Mouse (Mus musculus) CH12.LX (cell line): ENCODE results near the gene Dupd1. TPM values are rescaled to one million over a fixed set of nuclear protein-coding genes. Genes with fewer than 3 reads are reported as not detected.

ENCODE experiments used
- DNase-seq: peaks from one replicate; pipeline ENCODE4 v3.0.0-alpha.2; 2013; ENCODE audit errors: extremely low read depth
- H3K27ac ChIP-seq: 2 replicates; pipeline ENCODE4 v1.5.1; 2012; ENCODE audit warnings: low read depth, mild to moderate bottlenecking, control low read depth, moderate library complexity; ENCODE audit not compliant: insufficient read depth
- H3K27me3 ChIP-seq: replicated peaks from 2 replicates; pipeline ENCODE3; 2012; ENCODE audit warnings: inconsistent platforms
- H3K36me3 ChIP-seq, 2 experiments: replicated peaks in 1 of 2; 2 replicates each; pipeline versions ENCODE3 to v1.6.1; 2012; ENCODE audit warnings: inconsistent platforms in 1 of 2, low read length in 1 of 2, mild to moderate bottlenecking in 1 of 2, mixed read lengths in 1 of 2, moderate library complexity in 1 of 2; ENCODE audit not compliant: control insufficient read depth in 1 of 2, insufficient read depth in 1 of 2
- H3K4me1 ChIP-seq, 2 experiments: 2 replicates each; pipeline ENCODE4 v1.6.1; 2012; ENCODE audit warnings: inconsistent platforms in 1 of 2, moderate library complexity in 1 of 2; ENCODE audit not compliant: insufficient read depth in 2 of 2, control insufficient read depth in 1 of 2
- H3K4me2 ChIP-seq: 2 replicates; pipeline ENCODE4 v1.6.1; 2012; ENCODE audit warnings: low read depth, mild to moderate bottlenecking, control low read depth; ENCODE audit not compliant: poor library complexity, insufficient read depth, severe bottlenecking
- H3K4me3 ChIP-seq, 3 experiments: fragments of 150-350 bp in 1 of 3; sonication (generic) in 1 of 3; replicated peaks in 1 of 3; 2 replicates each; pipeline versions ENCODE3 to v1.5.1; 2011 to 2012; ENCODE audit warnings: low read depth in 2 of 3, low read length in 2 of 3, mild to moderate bottlenecking in 2 of 3, moderate library complexity in 2 of 3, control low read depth in 1 of 3, improper control_type of control experiment in 1 of 3, inconsistent platforms in 1 of 3, mixed read lengths in 1 of 3; ENCODE audit not compliant: poor library complexity in 1 of 3
- H3K79me2 ChIP-seq: replicated peaks from 2 replicates; pipeline ENCODE4 v1.6.1; 2012; ENCODE audit warnings: mild to moderate bottlenecking, moderate library complexity; ENCODE audit not compliant: control insufficient read depth, poor library complexity, insufficient read depth, severe bottlenecking; ENCODE audit errors: extremely low read depth
- H3K9ac ChIP-seq: 2 replicates; pipeline ENCODE4 v1.6.1; 2012; ENCODE audit warnings: low read depth, mild to moderate bottlenecking, control low read depth, moderate library complexity; ENCODE audit not compliant: insufficient read depth
- H3K9me3 ChIP-seq: replicated peaks from 2 replicates; pipeline ENCODE3; 2012; ENCODE audit warnings: low read length, inconsistent platforms, mixed read lengths
- CHD2 ChIP-seq: IDR thresholded peaks from 2 replicates; pipeline ENCODE4 v1.6.1; 2011; ENCODE audit warnings: low read length, improper control_type of control experiment
- CTCF ChIP-seq, 2 experiments: IDR thresholded peaks in 1 of 2; conservative IDR thresholded peaks in 1 of 2; 2 replicates each; pipeline ENCODE4 v1.5.1; 2011 to 2012; ENCODE audit warnings: low read depth in 2 of 2, low read length in 2 of 2, improper control_type of control experiment in 1 of 2, inconsistent platforms in 1 of 2, mild to moderate bottlenecking in 1 of 2, moderate library complexity in 1 of 2
- E2F4 ChIP-seq: IDR thresholded peaks from 2 replicates; pipeline ENCODE4 v1.6.1; 2011; ENCODE audit warnings: low read depth, low read length, improper control_type of control experiment; ENCODE audit not compliant: insufficient replicate concordance
- ELF1 ChIP-seq: IDR thresholded peaks from 2 replicates; pipeline ENCODE4 v1.6.1; 2014; ENCODE audit warnings: low read depth, mild to moderate bottlenecking, inconsistent platforms, low read length, improper control_type of control experiment
- ETS1 ChIP-seq: conservative IDR thresholded peaks from 2 replicates; pipeline ENCODE4 v1.6.1; 2012; ENCODE audit warnings: low read depth, mild to moderate bottlenecking, inconsistent platforms, low read length, improper control_type of control experiment, moderate library complexity
- HCFC1 ChIP-seq: IDR thresholded peaks from 2 replicates; pipeline ENCODE4 v1.6.1; 2012; ENCODE audit warnings: low read depth, mild to moderate bottlenecking, inconsistent platforms, low read length, improper control_type of control experiment
- IRF4 ChIP-seq: IDR thresholded peaks from 2 replicates; pipeline ENCODE4 v1.6.1; 2014; ENCODE audit warnings: low read depth, mild to moderate bottlenecking, inconsistent platforms, low read length, improper control_type of control experiment
- JUND ChIP-seq: conservative IDR thresholded peaks from 2 replicates; pipeline ENCODE4 v1.6.1; 2011; ENCODE audit warnings: low read depth, low read length, improper control_type of control experiment
- MAFK ChIP-seq: IDR thresholded peaks from 2 replicates; pipeline ENCODE4 v1.6.1; 2011; ENCODE audit warnings: low read length, improper control_type of control experiment; ENCODE audit not compliant: insufficient replicate concordance
- POLR2AphosphoS2 ChIP-seq: IDR thresholded peaks from 2 replicates; pipeline ENCODE4 v1.6.1; 2011; ENCODE audit warnings: low read depth, low read length, improper control_type of control experiment
- USF2 ChIP-seq: conservative IDR thresholded peaks from 2 replicates; pipeline ENCODE4 v1.6.1; 2011; ENCODE audit warnings: low read depth, low read length, improper control_type of control experiment
- dilution Hi-C: fragments of 300-500 bp; cut with MboI; formaldehyde crosslinking; loops from 2 replicates; pipeline ENCODE4 v1.14.3; 2020; ENCODE audit warnings: low sequenced_read_pairs; ENCODE audit not compliant: extremely low pct_unique_long_range_greater_than_20kb, extremely low pct_ligation_motif_present
- in situ Hi-C: fragments of 300-500 bp; cut with MboI; formaldehyde crosslinking; loops from 3 replicates; pipeline ENCODE4 v1.14.3; 2019; ENCODE audit warnings: low sequenced_read_pairs, low pct_ligation_motif_present, low pct_unique_long_range_greater_than_20kb, mixed read lengths
- polyA plus RNA-seq: library from polyadenylated mRNA; unstranded; fragments of >175 nt; gene quantifications from 2 replicates; pipeline ENCODE4 v1.2.1, GENCODE M21; 2012; ENCODE audit warnings: low read depth; ENCODE audit not compliant: insufficient read length
- total RNA-seq, 2 experiments: library from RNA; depleted of rRNA; stranded (reverse); fragments of 300-350 nt in 1 of 2; fragments of >200 nt in 1 of 2; gene quantifications; 2 replicates each; pipeline ENCODE4 v1.2.3; 2012 to 2014

The Dupd1 gene
- total and polyA plus RNA-seq, 3 experiments = not detected

DNA sequence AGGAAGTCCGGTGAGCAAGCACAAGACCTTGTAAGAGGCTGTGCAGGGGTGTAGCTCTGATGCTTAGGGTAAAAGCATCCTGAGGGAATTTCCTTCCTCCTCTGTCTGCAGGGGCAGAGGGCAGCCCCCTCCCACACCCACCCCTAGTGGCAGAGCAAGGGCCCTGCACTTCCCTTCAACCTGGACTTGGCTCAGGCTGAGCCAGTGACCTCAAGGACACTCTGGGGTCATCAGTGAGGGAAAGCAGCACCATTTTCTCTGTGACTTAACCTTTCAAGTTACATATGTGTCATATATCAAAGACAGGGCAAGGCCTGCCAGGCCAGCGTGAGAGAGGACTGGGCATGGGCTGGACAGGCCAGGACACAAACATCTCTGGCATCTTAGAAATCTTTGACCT lies 4.8 kb downstream of the Dupd1 start:
- Histone ChIP-seq H3K79me2 (no peaks in the 10 kb centered on the region), H3K27ac (no peak overlapping the region), H3K9me3 (no peaks in the 10 kb centered on the region), H3K4me3 (no peak overlapping the region), H3K9ac (no peak overlapping the region), H3K4me1 (peaks cover 0 to 10% of the 10 kb centered on the region in 2 experiments; a peak in 2 of 4 replicates), H3K36me3 (no peaks in the 10 kb centered on the region), H3K4me2 (no peak overlapping the region), H3K27me3 (no peaks in the 10 kb centered on the region)
- in situ Hi-C loops (no loop called here), dilution Hi-C loops (no loop called here)
- DNase-seq = no peak
- TF ChIP-seq CTCF (conservative IDR thresholded peaks at IDR 0.05 in 1 of 2, IDR thresholded peaks at IDR 0.05 in 1 of 2; ENCODE audit: low read depth in 2 of 2, low read length in 2 of 2) (peak in 1 of 2 experiments; percentile 29; a peak in 1 of 4 replicates), HCFC1 (no peak)

DNA sequence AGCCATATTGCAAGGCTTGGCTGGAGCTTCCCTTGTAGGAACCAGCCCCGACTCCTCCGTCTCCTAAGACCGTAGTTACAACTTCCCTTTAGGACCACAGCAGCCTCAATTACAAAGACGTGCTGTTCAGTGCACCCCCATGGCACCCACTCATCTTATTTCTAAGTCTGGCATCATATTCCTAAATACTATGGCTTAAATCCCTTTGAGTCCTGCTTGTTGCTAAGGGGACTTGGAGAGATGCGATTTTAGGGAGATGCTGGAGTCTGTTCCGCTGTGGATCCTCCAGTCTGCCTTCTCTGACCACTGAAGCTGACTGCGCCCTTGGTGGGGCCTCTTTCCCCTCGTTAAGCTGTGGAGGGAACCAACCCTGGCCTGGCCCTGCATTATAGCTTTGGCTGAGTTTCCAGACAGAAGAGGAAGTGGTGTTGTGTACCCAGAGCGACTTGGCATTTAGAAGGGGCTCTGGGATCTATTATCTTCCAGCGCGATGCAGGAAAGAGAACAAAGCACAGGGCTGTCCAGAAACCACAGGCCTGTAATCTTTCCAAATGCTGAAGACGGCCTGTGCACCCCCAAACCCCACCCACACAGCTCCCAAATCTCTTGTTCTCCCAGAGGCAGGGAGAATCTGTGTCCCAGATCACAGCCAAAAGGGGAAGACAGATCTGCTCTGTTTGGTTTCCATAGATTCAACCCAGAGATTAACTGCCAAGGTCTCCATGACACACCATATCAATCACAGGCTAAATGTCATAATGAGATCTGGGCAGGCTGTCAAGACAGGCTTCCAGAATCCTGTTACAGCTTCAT lies 7.4 kb downstream of the Dupd1 start:
- no peaks in the 10 kb centered on the region for H3K79me2 ChIP-seq
- H3K4me2 ChIP-seq = no peak overlapping the region
- no peak for TF ChIP-seq E2F4
- TF ChIP-seq, all 38 proteins: peak for 0
- H3K4me1 ChIP-seq = peaks cover 2 to 9% of the 10 kb centered on the region in 2 experiments; a peak in 2 of 4 replicates
- H3K9me3 ChIP-seq = no peaks in the 10 kb centered on the region
- dilution Hi-C loops (no loop called here), in situ Hi-C loops (no loop called here)
- no peak overlapping the region for H3K4me3 ChIP-seq
- DNase-seq = no peak
- H3K36me3 ChIP-seq = no peaks in the 10 kb centered on the region
- H3K9ac ChIP-seq = no peak overlapping the region
- no peaks in the 10 kb centered on the region for H3K27me3 ChIP-seq
- H3K27ac ChIP-seq = no peak overlapping the region

DNA sequence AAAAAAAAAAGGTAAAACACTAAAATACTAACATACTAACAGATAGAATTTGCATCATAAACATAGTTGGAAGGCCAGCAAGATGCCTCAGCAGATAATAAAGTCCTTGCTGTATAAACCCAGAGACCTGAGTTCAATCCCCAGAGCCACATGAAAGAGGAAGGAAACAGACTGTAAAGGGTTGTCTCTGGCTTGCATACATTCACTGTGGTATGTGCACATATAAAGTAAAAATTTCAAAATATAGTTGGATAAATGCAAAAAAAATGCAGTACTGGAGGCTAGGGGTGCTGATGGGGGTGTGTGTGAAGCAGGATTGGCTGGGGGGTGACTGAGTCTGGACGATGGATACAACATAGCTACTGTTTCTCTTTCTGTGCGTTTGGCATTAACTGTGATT lies 8.9 kb downstream of the Dupd1 start:
- DNase-seq = no peak
- Histone ChIP-seq H3K9ac (no peak overlapping the region), H3K36me3 (no peaks in the 10 kb centered on the region), H3K9me3 (no peaks in the 10 kb centered on the region), H3K27me3 (no peaks in the 10 kb centered on the region), H3K79me2 (no peaks in the 10 kb centered on the region), H3K4me3 (no peak overlapping the region), H3K27ac (no peak overlapping the region), H3K4me2 (no peak overlapping the region), H3K4me1 (peaks cover 2 to 9% of the 10 kb centered on the region in 2 experiments; a peak in 2 of 4 replicates)
- dilution Hi-C loops = no loop called here
- TF ChIP-seq CHD2 (no peak), ELF1 (no peak), MAFK (no peak), USF2 (no peak), ETS1 (no peak), POLR2AphosphoS2 (no peak), IRF4 (no peak), JUND (no peak)
- in situ Hi-C loops = no loop called here
